Mouse (Mus musculus) intestine, embryonic 16.5 days (tissue): ENCODE data around the gene C330021F23Rik. TPM values are rescaled to one million over a fixed set of nuclear protein-coding genes. Genes with fewer than 3 reads are reported as not detected.
A peak's percentile ranks its signal among the peaks of the same experiment; 100 is the strongest.

Source experiments
- ATAC-seq: fragments of 200-750 bp; cut with Nextera tagmentation; 2 replicates; pipeline ENCODE4 v1.8.0; 2017; ENCODE audit warnings: moderate TSS enrichment, moderate library complexity
- H3K27ac ChIP-seq: fragments of 300-500 bp; sonication (generic); 2 replicates; pipeline ENCODE4 v1.5.1; 2014; ENCODE audit warnings: mild to moderate bottlenecking, low read length
- H3K27me3 ChIP-seq: fragments of 300-500 bp; sonication (generic); replicated peaks from 2 replicates; pipeline ENCODE4 v1.6.1; 2014; ENCODE audit warnings: low read length, control low read depth, mixed read lengths; ENCODE audit not compliant: control insufficient read depth, insufficient read depth
- H3K36me3 ChIP-seq: fragments of 300-500 bp; sonication (generic); 2 replicates; pipeline ENCODE4 v1.6.1; 2014; ENCODE audit warnings: low read length, control low read depth; ENCODE audit not compliant: control insufficient read depth, insufficient read depth
- H3K4me1 ChIP-seq: fragments of 300-500 bp; sonication (generic); 2 replicates; pipeline ENCODE4 v1.6.1; 2014; ENCODE audit warnings: low read length, control low read depth, mixed read lengths; ENCODE audit not compliant: control insufficient read depth, insufficient read depth
- H3K4me2 ChIP-seq: fragments of 300-500 bp; sonication (generic); 2 replicates; pipeline ENCODE4 v1.6.1; 2014; ENCODE audit warnings: low read depth, low read length, control low read depth
- H3K4me3 ChIP-seq: fragments of 300-500 bp; sonication (generic); 2 replicates; pipeline ENCODE4 v1.5.1; 2014; ENCODE audit warnings: mild to moderate bottlenecking, low read length
- H3K9ac ChIP-seq: fragments of 300-500 bp; sonication (generic); 2 replicates; pipeline ENCODE4 v1.6.1; 2014; ENCODE audit warnings: low read depth, low read length
- H3K9me3 ChIP-seq: fragments of 300-500 bp; sonication (generic); 2 replicates; pipeline ENCODE4 v1.6.1; 2016; ENCODE audit warnings: low read length, control low read depth; ENCODE audit not compliant: control insufficient read depth
- whole genome bisulfite sequencing: fragments of 180-500 bp; shearing (Covaris S2); extraction: QIAGEN DNeasy Blood & Tissue Kit; methylation state at CpG from one replicate; pipeline ENCODE4 v1.1.7; 2014; 5-methylcytosine and 5-hydroxymethylcytosine counted together
- polyA plus RNA-seq: library from polyadenylated mRNA; unstranded; fragments of >200 nt; fragmentation: Nextera tagmentation; extraction: Ambion mirVana; gene quantifications from 2 replicates; pipeline ENCODE4 v1.2.1, GENCODE M21; 2015

C330021F23Rik gene
- polyA plus RNA-seq, 1 experiment from 2014 or later, result 5.7 TPM

GRCm38 (mm10) chr8:3586452-3586851, 18.7 kb downstream of the C330021F23Rik start:
- 77% methylated on average over 2 of the region's 2 CpGs for WGBS
- H3K4me3 ChIP-seq, result no peak overlapping the region
- H3K9ac ChIP-seq, result no peak overlapping the region
- H3K4me2 ChIP-seq, result no peak overlapping the region
- no peak overlapping the region for H3K27ac ChIP-seq
- ATAC-seq, result no peak
- no peaks in the 10 kb centered on the region for H3K4me1 ChIP-seq
- no peaks in the 10 kb centered on the region for H3K9me3 ChIP-seq
- peaks cover 3% of the 10 kb centered on the region; the same call in 1 of the 2 replicates for H3K27me3 ChIP-seq
- no peaks in the 10 kb centered on the region for H3K36me3 ChIP-seq

DNA sequence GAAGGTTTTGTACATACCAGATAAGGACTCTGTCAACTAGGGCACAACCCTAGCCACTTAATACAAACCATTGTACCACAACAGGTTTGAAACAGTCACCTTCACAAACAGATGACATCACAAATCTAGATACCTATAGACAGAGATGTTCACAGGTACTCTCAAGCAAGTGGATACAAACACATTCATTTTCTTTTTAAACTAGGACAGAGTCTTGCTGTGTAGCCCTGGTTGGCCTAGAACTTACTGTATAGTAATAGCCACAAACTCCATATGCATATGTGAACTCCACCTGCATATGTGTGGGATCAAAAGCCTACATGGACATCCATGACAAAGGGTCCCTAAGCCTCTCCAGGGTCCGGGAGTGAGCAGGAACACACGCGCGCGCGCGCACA, 19.2 kb downstream of the C330021F23Rik start, which contains the start of gene Camsap3:
Gene Camsap3, plus strand, starts transcription at position 301 of the 398 bp plus-strand sequence.
- peak within 1 kb of the TSS; percentile 87 for H3K9ac ChIP-seq
- H3K27me3 ChIP-seq, result peaks cover 3% of the 10 kb centered on the region; the same call in 1 of the 2 replicates
- peak within 1 kb of the TSS; percentile 93 for H3K27ac ChIP-seq
- no peaks in the 10 kb centered on the region for H3K36me3 ChIP-seq
- peak within 1 kb of the TSS; percentile 73 for H3K4me3 ChIP-seq
- peak within 1 kb of the TSS; percentile 83 for H3K4me2 ChIP-seq
- ATAC-seq, result no peak
- no peaks in the 10 kb centered on the region for H3K4me1 ChIP-seq
- H3K9me3 ChIP-seq, result no peaks in the 10 kb centered on the region
- 3% methylated on average over 7 of the region's 7 CpGs for WGBS

DNA sequence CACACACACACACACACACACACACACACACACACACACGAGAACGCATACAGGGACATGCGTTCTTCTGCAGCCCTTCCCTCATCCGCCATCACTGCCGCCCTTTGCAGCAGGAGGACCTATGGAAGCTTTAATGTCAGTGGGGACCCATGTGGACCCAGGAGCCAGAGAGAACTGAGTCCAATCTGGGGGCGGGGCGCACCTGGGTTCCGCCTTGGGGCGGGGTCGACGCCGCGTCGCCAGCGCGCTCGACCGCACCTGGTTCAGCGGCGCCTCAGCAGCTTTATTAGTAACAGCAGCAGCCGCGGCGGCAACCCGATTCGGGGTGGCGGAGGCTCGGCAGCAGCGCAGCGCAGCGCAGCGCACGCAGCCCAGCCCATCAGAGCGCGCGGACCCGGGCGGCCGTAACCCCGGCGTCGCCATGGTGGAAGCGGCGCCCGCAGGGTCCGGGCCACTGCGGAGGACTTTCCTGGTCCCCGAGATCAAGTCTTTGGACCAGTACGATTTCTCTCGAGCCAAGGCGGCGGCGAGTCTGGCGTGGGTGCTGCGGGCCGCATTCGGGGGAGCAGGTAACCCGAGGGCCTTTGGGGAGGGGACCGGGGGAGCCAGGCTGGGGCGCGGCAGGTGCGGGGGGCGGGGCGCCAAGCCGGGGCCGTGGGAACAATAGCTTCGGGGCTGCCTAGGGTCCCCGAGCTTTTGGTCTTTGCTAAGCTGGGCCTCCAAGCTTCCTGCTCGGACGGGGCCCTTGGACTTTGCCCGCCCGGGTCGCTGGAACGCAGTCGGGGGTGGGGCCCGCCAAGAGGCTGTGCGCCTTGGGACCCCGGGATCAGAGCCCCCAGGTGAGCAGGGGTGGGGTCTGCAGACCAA, 19.8 kb downstream of the C330021F23Rik start:
- Histone ChIP-seq H3K4me3 (peak overlapping the region; percentile 73), H3K4me2 (peak overlapping the region; percentile 83), H3K36me3 (no peaks in the 10 kb centered on the region), H3K9ac (peak overlapping the region; percentile 87), H3K4me1 (no peaks in the 10 kb centered on the region), H3K27me3 (peaks cover 3% of the 10 kb centered on the region; the same call in 1 of the 2 replicates), H3K27ac (peak overlapping the region; percentile 93), H3K9me3 (no peaks in the 10 kb centered on the region)
- WGBS, result under 1% methylated on average over 77 of the region's 77 CpGs
- peak; percentile 89 for ATAC-seq

DNA sequence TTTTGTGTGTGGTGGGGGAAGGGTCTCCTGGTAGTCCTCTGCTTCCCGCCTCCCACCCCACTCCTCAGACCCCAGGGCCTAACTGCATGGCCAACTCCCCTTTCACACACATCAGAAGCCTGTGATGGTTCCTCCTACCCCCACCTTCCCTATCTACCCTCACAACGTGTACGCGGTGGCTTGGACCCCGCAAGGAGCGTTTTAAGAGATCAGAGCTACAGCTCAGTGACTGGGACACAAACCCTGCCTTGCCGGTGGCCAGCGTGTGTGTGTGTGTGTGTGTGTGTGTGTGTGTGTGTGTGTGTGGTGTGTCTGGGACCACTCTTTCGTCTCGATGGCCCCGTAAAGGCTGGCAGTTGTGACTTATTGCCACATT, 20.5 kb downstream of the C330021F23Rik start:
- ATAC-seq, result peak; percentile 54
- 5% methylated on average over 11 of the region's 11 CpGs for WGBS

GRCm38 (mm10) chr8:3593470-3593869, 25.7 kb downstream of the C330021F23Rik start:
- no peak overlapping the region for H3K4me2 ChIP-seq
- no peaks in the 10 kb centered on the region for H3K27me3 ChIP-seq
- no peak overlapping the region for H3K9ac ChIP-seq
- H3K4me3 ChIP-seq, result no peak overlapping the region
- no peaks in the 10 kb centered on the region for H3K9me3 ChIP-seq
- peak; percentile 22; the same call in 1 of the 2 replicates for ATAC-seq
- no peak overlapping the region for H3K27ac ChIP-seq
- 45% methylated on average over 3 of the region's 3 CpGs for WGBS
- H3K4me1 ChIP-seq, result peaks cover 10% of the 10 kb centered on the region; the same call in 1 of the 2 replicates
- no peaks in the 10 kb centered on the region for H3K36me3 ChIP-seq

More for the DNA sequence above, 20.5 kb downstream of the C330021F23Rik start:
- H3K4me3 ChIP-seq, result peak overlapping the region; percentile 73
- 0 out of 2 replicates have a peak, but pooled peaks cover 2% of the 10 kb centered on the region for H3K4me1 ChIP-seq
- peak overlapping the region; percentile 83 for H3K4me2 ChIP-seq
- H3K9ac ChIP-seq, result peak overlapping the region; percentile 87
- peaks cover 3% of the 10 kb centered on the region; the same call in 1 of the 2 replicates for H3K27me3 ChIP-seq
- H3K9me3 ChIP-seq, result no peaks in the 10 kb centered on the region
- no peaks in the 10 kb centered on the region for H3K36me3 ChIP-seq
- H3K27ac ChIP-seq, result peak overlapping the region; percentile 93

DNA sequence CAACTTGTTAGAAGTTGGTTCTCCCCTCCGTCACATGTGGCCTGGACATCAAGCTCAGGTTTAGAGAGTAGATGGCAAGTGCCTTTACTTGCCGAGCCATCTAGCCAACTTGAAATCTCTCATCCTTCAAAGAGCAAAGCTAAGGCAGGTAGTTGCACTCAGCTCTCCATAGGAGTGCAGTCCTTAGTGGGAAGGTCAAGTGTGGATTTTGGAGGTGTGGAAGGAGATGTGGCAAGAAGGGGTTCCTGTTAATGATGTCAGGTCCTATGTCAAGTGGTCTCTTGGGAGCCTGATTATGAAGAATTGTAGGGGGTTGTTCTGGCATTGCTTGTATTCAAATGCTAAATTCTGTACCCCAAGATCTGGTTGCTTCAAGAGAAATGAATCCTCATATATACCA, 26.7 kb downstream of the C330021F23Rik start:
- no peak for ATAC-seq

DNA sequence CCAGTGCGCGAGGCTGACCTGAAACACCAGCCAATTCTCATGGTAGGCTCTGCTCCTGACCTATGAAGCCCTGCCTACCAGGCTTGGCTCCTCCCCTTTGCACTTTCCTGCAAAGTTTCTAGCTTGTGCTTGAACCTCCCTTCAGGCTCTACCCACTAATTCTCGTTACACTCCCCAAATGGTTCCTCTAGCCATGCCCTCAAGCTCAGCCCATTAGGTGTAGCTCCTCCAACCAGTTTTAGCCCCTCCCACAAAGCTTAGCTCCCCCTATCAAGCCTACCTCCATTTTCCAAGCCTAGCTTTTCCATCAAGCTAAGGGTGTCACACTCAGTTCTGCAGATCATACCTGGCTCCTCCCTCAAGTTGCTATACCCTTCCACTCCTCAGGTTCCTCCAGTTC, 30.3 kb downstream of the C330021F23Rik start:
- 59% methylated on average over 3 of the region's 3 CpGs for WGBS
- no peak overlapping the region for H3K4me2 ChIP-seq
- H3K9me3 ChIP-seq, result no peaks in the 10 kb centered on the region
- ATAC-seq, result peak; percentile 25; the same call in 1 of the 2 replicates
- H3K36me3 ChIP-seq, result no peaks in the 10 kb centered on the region
- no peak overlapping the region for H3K27ac ChIP-seq
- peaks cover 10% of the 10 kb centered on the region; the same call in 1 of the 2 replicates for H3K4me1 ChIP-seq
- H3K4me3 ChIP-seq, result no peak overlapping the region
- no peaks in the 10 kb centered on the region for H3K27me3 ChIP-seq
- no peak overlapping the region for H3K9ac ChIP-seq

More for the DNA sequence above, 26.7 kb downstream of the C330021F23Rik start:
- no peak overlapping the region for H3K9ac ChIP-seq
- no peak overlapping the region for H3K4me2 ChIP-seq
- H3K9me3 ChIP-seq, result no peaks in the 10 kb centered on the region
- no peak overlapping the region for H3K4me3 ChIP-seq
- H3K27me3 ChIP-seq, result no peaks in the 10 kb centered on the region
- no peak overlapping the region for H3K27ac ChIP-seq
- H3K36me3 ChIP-seq, result no peaks in the 10 kb centered on the region
- WGBS, result 86% methylated on average over 2 of the region's 2 CpGs
- peaks cover 10% of the 10 kb centered on the region; the same call in 1 of the 2 replicates for H3K4me1 ChIP-seq

GRCm38 (mm10) chr8:3599219-3599618, 31.4 kb downstream of the C330021F23Rik start:
- no peak overlapping the region for H3K4me3 ChIP-seq
- H3K9ac ChIP-seq, result no peak overlapping the region
- H3K27ac ChIP-seq, result no peak overlapping the region
- no peak overlapping the region for H3K4me2 ChIP-seq
- no peaks in the 10 kb centered on the region for H3K27me3 ChIP-seq
- no peaks in the 10 kb centered on the region for H3K36me3 ChIP-seq
- no peak for ATAC-seq
- H3K9me3 ChIP-seq, result no peaks in the 10 kb centered on the region
- H3K4me1 ChIP-seq, result peaks cover 4% of the 10 kb centered on the region; the same call in 1 of the 2 replicates
- 80% methylated on average over 1 of the region's 1 CpGs for WGBS

- Histone ChIP-seq H3K36me3 (no peaks in the 10 kb centered on the region), H3K27ac (no peak overlapping the region), H3K27me3 (no peaks in the 10 kb centered on the region), H3K4me3 (no peak overlapping the region), H3K9ac (no peak overlapping the region), H3K4me1 (no peaks in the 10 kb centered on the region), H3K4me2 (no peak overlapping the region), H3K9me3 (no peaks in the 10 kb centered on the region)
- WGBS, result 82% methylated on average over 6 of the region's 6 CpGs
- ATAC-seq, result no peak
Measured at GRCm38 (mm10) chr8:3600401-3600800, 32.6 kb downstream of the C330021F23Rik start.
